Mouse (Mus musculus) midbrain, embryonic 12.5 days (tissue): Measurements from ENCODE around the gene Mreg. TPM values are rescaled to one million over a fixed set of nuclear protein-coding genes. Genes with fewer than 3 reads are reported as not detected.
A peak's percentile ranks its signal among the peaks of the same experiment; 100 is the strongest.
"Not testable (repeated sequence)": the region's sequence is repeated elsewhere in the genome, so short reads cannot be mapped to it uniquely, and the experiment has no call there.

Experiments
- ATAC-seq: fragments of 200-750 bp; cut with Nextera tagmentation; 2 replicates; pipeline ENCODE4 v1.8.0; 2017; ENCODE audit warnings: low read depth, moderate TSS enrichment, moderate library complexity; ENCODE audit not compliant: low FRiP score
- H3K27ac ChIP-seq: fragments of 300-500 bp; sonication (generic); replicated peaks from 2 replicates; pipeline ENCODE4 v1.5.1; 2016; ENCODE audit warnings: mild to moderate bottlenecking
- H3K27me3 ChIP-seq: fragments of 300-500 bp; sonication (generic); 2 replicates; pipeline ENCODE4 v1.6.1; 2016; ENCODE audit warnings: mild to moderate bottlenecking
- H3K36me3 ChIP-seq: fragments of 300-500 bp; sonication (generic); 2 replicates; pipeline ENCODE4 v1.6.1; 2016
- H3K4me1 ChIP-seq: fragments of 300-500 bp; sonication (generic); 2 replicates; pipeline ENCODE4 v1.6.1; 2016
- H3K4me2 ChIP-seq: fragments of 300-500 bp; sonication (generic); replicated peaks from 2 replicates; pipeline ENCODE4 v1.6.1; 2016; ENCODE audit warnings: mild to moderate bottlenecking, moderate library complexity
- H3K4me3 ChIP-seq: fragments of 300-500 bp; sonication (generic); 2 replicates; pipeline ENCODE4 v1.5.1; 2016; ENCODE audit warnings: mild to moderate bottlenecking
- H3K9ac ChIP-seq: fragments of 300-500 bp; sonication (generic); replicated peaks from 2 replicates; pipeline ENCODE4 v1.6.1; 2016; ENCODE audit warnings: mild to moderate bottlenecking, moderate library complexity
- H3K9me3 ChIP-seq: fragments of 300-500 bp; sonication (generic); 2 replicates; pipeline ENCODE4 v1.6.1; 2016; ENCODE audit warnings: mild to moderate bottlenecking
- WGBS: fragments of 180-500 bp; shearing (Covaris S2); methylation state at CpG from one replicate; pipeline ENCODE4 v1.1.7; 2016; 5-methylcytosine and 5-hydroxymethylcytosine counted together
- polyA plus RNA-seq: library from polyadenylated mRNA; unstranded; fragments of >200 nt; fragmentation: Nextera tagmentation; extraction: Ambion mirVana; gene quantifications from 2 replicates; pipeline ENCODE4 v1.2.1, GENCODE M21; 2016

Gene Mreg
- 3.0 and 3.1 TPM in 2 replicates for polyA plus RNA-seq

- H3K4me1 ChIP-seq: peaks cover 15% of the 10 kb centered on the region; the same call in 1 of the 2 replicates
- peak; percentile 81 for ATAC-seq
- H3K4me3 ChIP-seq: peak within 1 kb of the TSS; percentile 74
- peak within 1 kb of the TSS; percentile 96 for H3K4me2 ChIP-seq
- H3K27ac ChIP-seq: peak within 1 kb of the TSS; percentile 8; the same call in 1 of the 2 replicates
- H3K36me3 ChIP-seq: no peaks in the 10 kb centered on the region
- H3K9ac ChIP-seq: peak within 1 kb of the TSS; percentile 78
- H3K9me3 ChIP-seq: no peaks in the 10 kb centered on the region
- under 1% methylated on average over 75 of the region's 89 CpGs for WGBS
- peaks cover 14% of the 10 kb centered on the region for H3K27me3 ChIP-seq
Observed at GRCm38 (mm10) chr1:72211701-72212699, at the start of gene Mreg. Gene Mreg (minus strand): TSS chr1:72212307.

GRCm38 (mm10) chr1:72256381-72257256, 44.5 kb upstream of the Mreg start:
- Histone ChIP-seq H3K4me2 (peak overlapping the region; percentile 57), H3K9me3 (no peaks in the 10 kb centered on the region), H3K36me3 (no peaks in the 10 kb centered on the region), H3K27ac (no peak overlapping the region), H3K9ac (no peak overlapping the region), H3K4me3 (no peak overlapping the region), H3K4me1 (peaks cover 28% of the 10 kb centered on the region), H3K27me3 (peaks cover 16% of the 10 kb centered on the region)
- no peak for ATAC-seq
- WGBS: 86% methylated on average over 9 of the region's 9 CpGs

GRCm38 (mm10) chr1:72255854-72256175, 43.7 kb upstream of the Mreg start:
- peak overlapping the region; percentile 42; the same call in 1 of the 2 replicates for H3K4me3 ChIP-seq
- no peaks in the 10 kb centered on the region for H3K9me3 ChIP-seq
- H3K4me1 ChIP-seq: peaks cover 28% of the 10 kb centered on the region
- no peak for ATAC-seq
- no peak overlapping the region for H3K9ac ChIP-seq
- peaks cover 16% of the 10 kb centered on the region for H3K27me3 ChIP-seq
- 32% methylated on average over 11 of the region's 11 CpGs for WGBS
- peak overlapping the region; percentile 57 for H3K4me2 ChIP-seq
- peak overlapping the region; percentile 85 for H3K27ac ChIP-seq
- H3K36me3 ChIP-seq: no peaks in the 10 kb centered on the region

- H3K4me2 ChIP-seq: peak overlapping the region; percentile 57
- ATAC-seq: peak; percentile 88
- no peaks in the 10 kb centered on the region for H3K9me3 ChIP-seq
- peaks cover 28% of the 10 kb centered on the region for H3K4me1 ChIP-seq
- peaks cover 16% of the 10 kb centered on the region for H3K27me3 ChIP-seq
- H3K9ac ChIP-seq: peak overlapping the region; percentile 60; the same call in 1 of the 2 replicates
- H3K27ac ChIP-seq: peak overlapping the region; percentile 85
- WGBS: 6% methylated on average over 15 of the region's 15 CpGs
- peak overlapping the region; percentile 42 for H3K4me3 ChIP-seq
- no peaks in the 10 kb centered on the region for H3K36me3 ChIP-seq
Observed at GRCm38 (mm10) chr1:72255062-72255853, 43.2 kb upstream of the Mreg start.

GRCm38 (mm10) chr1:72254545-72255061, 42.5 kb upstream of the Mreg start:
- 2% methylated on average over 35 of the region's 35 CpGs for whole genome bisulfite sequencing

GRCm38 (mm10) chr1:72253881-72254491, 41.9 kb upstream of the Mreg start:
- Histone ChIP-seq H3K36me3 (no peaks in the 10 kb centered on the region), H3K4me3 (peak overlapping the region; percentile 42), H3K4me1 (peaks cover 19% of the 10 kb centered on the region), H3K27ac (peak overlapping the region; percentile 85), H3K4me2 (peak overlapping the region; percentile 57), H3K27me3 (peaks cover 16% of the 10 kb centered on the region), H3K9me3 (no peaks in the 10 kb centered on the region), H3K9ac (peak overlapping the region; percentile 60; the same call in 1 of the 2 replicates)
- WGBS: 31% methylated on average over 11 of the region's 11 CpGs
- ATAC-seq: no peak

More at GRCm38 (mm10) chr1:72254545-72255061, 42.5 kb upstream of the Mreg start:
- Histone ChIP-seq H3K4me1 (peaks cover 25% of the 10 kb centered on the region), H3K9me3 (no peaks in the 10 kb centered on the region), H3K4me2 (peak overlapping the region; percentile 57), H3K27me3 (peaks cover 16% of the 10 kb centered on the region), H3K36me3 (no peaks in the 10 kb centered on the region), H3K27ac (peak overlapping the region; percentile 85), H3K9ac (peak overlapping the region; percentile 60), H3K4me3 (peak overlapping the region; percentile 42)
- peak; percentile 91 for ATAC-seq

GRCm38 (mm10) chr1:72251806-72252205, 39.7 kb upstream of the Mreg start:
- Histone ChIP-seq H3K9ac (no peak overlapping the region), H3K27me3 (peaks cover 6% of the 10 kb centered on the region), H3K36me3 (no peaks in the 10 kb centered on the region), H3K9me3 (no peaks in the 10 kb centered on the region), H3K27ac (no peak overlapping the region), H3K4me1 (peaks cover 14% of the 10 kb centered on the region), H3K4me3 (no peak overlapping the region), H3K4me2 (no peak overlapping the region)
- no peak for ATAC-seq
- WGBS: 94% methylated on average over 1 of the region's 1 CpGs

GRCm38 (mm10) chr1:72248226-72248737, 36.2 kb upstream of the Mreg start:
- not testable (repeated sequence) for H3K4me3 ChIP-seq, H3K36me3 ChIP-seq, H3K4me2 ChIP-seq, H3K4me1 ChIP-seq, H3K27me3 ChIP-seq, H3K27ac ChIP-seq, H3K9ac ChIP-seq, ATAC-seq, H3K9me3 ChIP-seq
- 55% methylated on average over 9 of the region's 9 CpGs for WGBS

GRCm38 (mm10) chr1:72244317-72245036, 32.4 kb upstream of the Mreg start:
- Histone ChIP-seq H3K4me3 (peak overlapping the region; percentile 43; the same call in 1 of the 2 replicates), H3K9me3 (no peaks in the 10 kb centered on the region), H3K27me3 (no peaks in the 10 kb centered on the region; the same call in 1 of the 2 replicates), H3K27ac (peak overlapping the region; percentile 91), H3K36me3 (no peaks in the 10 kb centered on the region), H3K4me2 (peak overlapping the region; percentile 57), H3K4me1 (no peaks in the 10 kb centered on the region), H3K9ac (no peak overlapping the region)
- under 1% methylated on average over 12 of the region's 12 CpGs for WGBS
- ATAC-seq: no peak; the same call in 1 of the 2 replicates
